Mouse (Mus musculus): ENCODE results near the gene Hist1h3c. TPM values are rescaled to one million over a fixed set of nuclear protein-coding genes. Genes with fewer than 3 reads are reported as not detected.
"Not testable (repeated sequence)": the region's sequence is repeated elsewhere in the genome, so short reads cannot be mapped to it uniquely, and the experiment has no call there.

Hist1h3c gene
- total RNA-seq, 2 experiments from 2014 or later, result 3.6 to 5.9 TPM

- no peak for DNase-seq (ENCODE audit: low spot score in 2 of 2)
- no peak for TF ChIP-seq CTCF (conservative IDR thresholded peaks at IDR 0.05)
- Histone ChIP-seq H3K27ac (peak overlapping the region; percentile 95), H3K4me3 (peak overlapping the region; percentile 87)
These were observed 5.1 kb downstream of the Hist1h3c start for GRCm38 (mm10) chr13:23740256-23740840.

DNA sequence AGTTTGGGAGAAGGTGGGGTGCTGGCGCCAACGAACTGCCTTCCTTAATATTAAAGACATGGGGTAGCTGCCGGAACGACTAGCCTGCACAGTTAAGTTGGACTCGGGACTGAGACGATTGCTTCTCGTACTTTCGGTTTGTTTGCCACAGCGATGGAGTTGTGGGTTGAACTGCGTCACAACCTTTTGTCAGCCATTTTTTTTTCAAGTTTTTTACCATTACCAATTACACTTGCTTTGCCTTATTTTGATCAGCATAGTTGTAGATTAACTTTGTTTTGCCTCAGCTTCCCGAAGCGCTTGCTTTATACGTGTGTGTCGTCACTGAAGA, 5.5 kb downstream of the Hist1h3c start:
- H3K4me3 ChIP-seq, result peak overlapping the region; percentile 87
- TF ChIP-seq CTCF (conservative IDR thresholded peaks at IDR 0.05), result no peak
- peak overlapping the region; percentile 95 for H3K27ac ChIP-seq
- no peak for DNase-seq (ENCODE audit: low spot score in 2 of 2)

DNA sequence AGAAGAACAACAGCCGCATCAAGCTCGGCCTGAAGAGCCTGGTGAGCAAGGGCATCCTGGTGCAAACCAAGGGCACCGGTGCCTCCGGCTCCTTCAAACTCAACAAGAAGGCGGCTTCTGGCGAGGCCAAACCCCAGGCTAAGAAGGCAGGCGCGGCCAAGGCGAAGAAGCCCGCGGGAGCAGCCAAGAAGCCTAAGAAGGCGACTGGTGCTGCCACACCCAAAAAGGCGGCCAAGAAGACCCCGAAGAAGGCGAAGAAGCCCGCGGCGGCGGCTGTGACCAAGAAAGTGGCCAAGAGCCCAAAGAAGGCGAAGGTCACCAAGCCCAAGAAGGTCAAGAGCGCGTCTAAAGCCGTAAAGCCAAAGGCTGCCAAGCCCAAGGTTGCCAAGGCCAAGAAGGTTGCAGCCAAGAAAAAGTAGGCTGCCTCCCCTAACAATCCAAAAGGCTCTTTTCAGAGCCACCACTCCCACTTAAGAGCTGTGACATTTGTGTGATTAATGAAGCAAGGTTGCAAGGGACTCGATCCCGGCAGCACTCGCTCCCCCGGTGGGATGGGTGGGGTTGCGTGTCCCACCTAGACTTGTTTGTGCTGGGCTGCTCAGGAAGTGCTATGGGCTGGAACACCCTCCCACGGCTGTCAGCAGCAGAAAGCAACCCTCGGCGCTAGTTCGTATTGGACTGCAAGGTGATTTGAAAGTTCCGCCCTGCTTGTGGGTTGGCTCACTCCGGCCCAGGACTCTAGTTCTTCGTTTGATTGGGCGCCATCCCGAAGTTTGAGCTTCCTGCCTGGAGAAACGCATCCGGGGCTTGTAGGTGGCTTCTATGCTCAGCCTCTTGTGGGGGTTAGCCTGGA, 6.1 kb downstream of the Hist1h3c start:
- H3K4me3 ChIP-seq, result peak overlapping the region; percentile 87
- peak; percentile 90 to 98 for DNase-seq (ENCODE audit: low spot score in 2 of 2)
- peak overlapping the region; percentile 95 for H3K27ac ChIP-seq
- no peak for TF ChIP-seq CTCF (conservative IDR thresholded peaks at IDR 0.05)

GRCm38 (mm10) chr13:23738677-23739068, 6.7 kb downstream of the Hist1h3c start, which contains the start of gene Hist1h1c:
TSS of gene Hist1h1c (plus strand) at chr13:23738808.
- H3K4me3 ChIP-seq, result peak within 1 kb of the TSS; percentile 87
- peak; percentile 80 to 84 for DNase-seq (ENCODE audit: low spot score in 2 of 2)
- no peak for TF ChIP-seq CTCF (conservative IDR thresholded peaks at IDR 0.05)
- H3K27ac ChIP-seq, result peak within 1 kb of the TSS; percentile 95

DNA sequence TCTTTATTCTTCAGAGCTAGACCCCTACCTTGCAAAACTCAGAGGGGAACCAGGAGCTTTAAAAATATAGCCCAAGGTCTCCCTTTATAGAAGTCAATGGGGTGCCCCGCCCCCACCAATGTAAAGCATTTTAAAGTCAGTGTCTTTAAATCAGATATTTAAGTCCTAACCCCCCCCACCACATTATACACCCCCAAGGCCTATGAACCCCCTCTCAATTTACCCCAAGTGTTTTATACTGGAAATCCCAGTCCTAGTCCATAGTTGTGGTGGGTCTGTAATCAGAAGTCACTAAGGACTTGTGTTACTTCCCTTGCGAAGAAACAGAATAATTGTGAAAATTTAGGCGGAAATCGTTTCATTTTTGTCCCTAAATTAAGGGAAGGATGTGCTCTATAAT, 7.4 kb downstream of the Hist1h3c start:
- peak overlapping the region; percentile 95 for H3K27ac ChIP-seq
- DNase-seq (ENCODE audit: low spot score in 2 of 2), result no peak
- peak overlapping the region; percentile 87 for H3K4me3 ChIP-seq
- no peak for TF ChIP-seq CTCF (conservative IDR thresholded peaks at IDR 0.05)

DNA sequence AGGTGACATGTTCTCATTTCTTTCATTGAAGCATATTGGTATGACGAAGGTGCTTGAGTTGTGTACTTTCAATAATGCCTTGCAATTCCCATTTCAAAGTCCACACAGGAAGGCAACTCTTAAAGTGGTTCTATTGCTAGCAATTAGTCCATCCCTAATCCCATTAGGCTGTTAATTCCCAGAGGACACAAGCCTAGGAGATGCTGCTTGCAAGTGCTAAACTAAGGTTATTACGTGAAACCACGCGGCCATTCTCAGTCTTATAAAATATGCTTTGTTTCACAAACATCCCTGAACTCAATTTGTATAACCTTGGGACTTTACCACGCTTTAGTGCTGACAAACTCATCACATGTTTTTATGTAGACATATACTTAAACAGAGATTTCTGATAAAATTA, 8.3 kb downstream of the Hist1h3c start:
- no peak overlapping the region for H3K27ac ChIP-seq
- TF ChIP-seq CTCF (conservative IDR thresholded peaks at IDR 0.05), result no peak
- H3K4me3 ChIP-seq, result no peak overlapping the region
- DNase-seq (ENCODE audit: low spot score in 2 of 2), result no peak

DNA sequence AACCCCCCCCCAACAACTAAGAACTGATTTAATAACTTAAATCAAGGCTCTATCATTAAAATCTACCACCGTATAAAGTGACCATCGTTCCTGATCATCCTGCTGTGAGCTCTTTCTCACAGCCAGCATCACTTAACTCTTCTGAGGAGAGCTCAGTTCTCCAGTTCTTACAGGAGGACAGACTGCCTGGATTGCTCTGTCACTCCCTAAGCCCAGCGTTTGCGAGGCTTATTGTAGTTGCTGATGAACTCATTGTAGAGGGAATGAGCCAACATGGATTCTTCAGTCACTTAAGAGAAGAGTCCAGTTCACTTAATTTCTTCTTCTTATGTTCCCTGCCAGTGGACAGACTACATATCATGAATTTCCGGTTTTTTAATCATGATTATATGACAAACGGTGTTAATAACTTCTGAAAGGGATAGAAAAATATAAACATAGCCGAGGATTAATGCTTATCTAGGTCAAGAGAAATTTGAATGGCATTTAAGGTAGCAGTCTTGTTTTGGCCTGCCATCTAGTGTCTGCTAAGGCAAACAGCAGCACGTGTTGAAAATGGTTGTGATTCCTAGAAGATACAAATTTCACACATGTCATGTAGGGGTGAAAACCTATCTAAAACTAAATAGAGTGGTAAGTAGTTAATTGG, 13.1 kb downstream of the Hist1h3c start:
- TF ChIP-seq CTCF (conservative IDR thresholded peaks at IDR 0.05), result peak; percentile 92
- DNase-seq (ENCODE audit: low spot score in 2 of 2), result no peak
- Histone ChIP-seq H3K27ac (no peak overlapping the region), H3K4me3 (no peak overlapping the region)

- Histone ChIP-seq H3K27ac (no peak overlapping the region), H3K4me3 (no peak overlapping the region)
- no peak for DNase-seq (ENCODE audit: low spot score in 2 of 2)
- TF ChIP-seq CTCF (conservative IDR thresholded peaks at IDR 0.05), result no peak
These were observed 14.9 kb downstream of the Hist1h3c start for GRCm38 (mm10) chr13:23730479-23730878.

DNA sequence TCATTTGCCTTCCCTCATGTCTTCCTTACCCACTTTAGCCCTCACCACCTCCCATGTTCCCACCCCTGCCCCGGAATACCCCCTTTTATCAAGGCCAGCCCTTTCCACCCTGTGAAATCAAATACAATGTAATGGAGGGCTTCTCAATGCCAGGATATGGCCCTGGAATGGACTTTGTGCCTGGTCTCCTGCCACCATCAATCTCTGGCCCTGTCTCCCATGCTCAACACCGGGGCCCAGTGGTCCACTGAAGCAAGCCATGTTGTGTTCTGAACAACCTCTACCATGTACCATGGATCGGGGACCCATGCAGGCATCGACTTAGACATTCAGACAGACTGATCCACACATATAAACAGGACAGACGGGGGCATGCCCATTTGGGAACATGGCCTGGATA, 15.7 kb downstream of the Hist1h3c start:
- Histone ChIP-seq H3K27ac (no peak overlapping the region), H3K4me3 (no peak overlapping the region)
- no peak for DNase-seq (ENCODE audit: low spot score in 2 of 2)
- TF ChIP-seq CTCF (conservative IDR thresholded peaks at IDR 0.05), result no peak

DNA sequence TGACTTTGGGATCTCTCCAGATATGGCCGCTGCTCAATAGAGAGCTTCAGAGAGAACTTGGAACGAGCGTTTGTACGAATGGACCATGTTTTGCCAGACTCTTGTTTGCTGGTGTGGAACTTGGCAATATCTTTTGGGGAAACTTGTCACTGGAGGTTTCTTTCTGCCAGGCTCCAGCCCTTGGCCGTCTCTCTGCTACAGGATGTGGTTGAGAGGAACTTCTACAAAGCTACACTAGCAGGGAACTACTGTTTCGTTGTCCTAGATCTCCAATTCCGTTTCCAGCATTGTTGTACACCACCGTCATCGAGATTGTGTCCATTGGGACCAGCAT, 16.2 kb downstream of the Hist1h3c start:
- TF ChIP-seq CTCF (conservative IDR thresholded peaks at IDR 0.05), result no peak
- H3K27ac ChIP-seq, result no peak overlapping the region; the same call in 1 of the 2 replicates
- no peak overlapping the region for H3K4me3 ChIP-seq
- no peak for DNase-seq (ENCODE audit: low spot score in 2 of 2)

DNA sequence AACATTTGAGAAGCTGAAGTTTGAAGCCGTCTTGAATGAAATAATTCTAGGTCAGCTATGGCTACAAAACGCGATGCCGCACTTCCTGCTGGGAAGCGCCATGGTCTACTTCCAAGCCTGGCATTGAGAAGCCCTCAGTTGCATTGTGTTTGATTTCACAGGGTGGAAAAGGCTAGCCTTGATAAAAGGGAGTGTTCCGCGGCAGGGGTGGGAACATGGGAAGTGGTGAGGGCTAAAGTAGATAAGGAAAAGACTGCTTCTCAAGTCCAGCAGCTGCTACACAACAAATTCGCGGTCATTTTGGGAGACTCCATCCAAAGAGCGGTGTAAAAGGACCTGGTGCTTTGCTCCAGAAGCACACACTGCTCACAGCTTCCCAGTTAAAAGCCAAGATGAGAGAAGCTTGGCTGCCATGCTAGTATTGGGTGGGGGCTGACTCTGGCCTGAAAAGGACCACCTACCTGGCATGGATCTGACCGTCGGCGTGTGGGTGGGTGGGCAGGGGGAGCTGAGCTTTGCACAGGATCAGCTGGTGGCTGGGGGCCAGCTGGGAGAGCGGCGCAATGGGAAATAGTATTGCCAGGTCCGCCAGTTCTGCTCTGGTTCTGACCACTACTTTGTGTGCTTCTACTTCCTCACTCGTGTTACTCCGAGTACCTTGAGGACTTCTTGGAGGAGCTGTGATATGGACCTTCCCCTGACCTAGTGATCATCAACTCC, 16.8 kb downstream of the Hist1h3c start:
- TF ChIP-seq CTCF (conservative IDR thresholded peaks at IDR 0.05), result no peak
- H3K27ac ChIP-seq, result peak overlapping the region; percentile 14; the same call in 1 of the 2 replicates
- no peak for DNase-seq (ENCODE audit: low spot score in 2 of 2)
- H3K4me3 ChIP-seq, result no peak overlapping the region

GRCm38 (mm10) chr13:23725213-23725612, 20.2 kb downstream of the Hist1h3c start:
- DNase-seq (ENCODE audit: low spot score in 2 of 2), result no peak
- Histone ChIP-seq H3K27ac (no peak overlapping the region), H3K4me3 (no peak overlapping the region)
- no peak for TF ChIP-seq CTCF (conservative IDR thresholded peaks at IDR 0.05)

DNA sequence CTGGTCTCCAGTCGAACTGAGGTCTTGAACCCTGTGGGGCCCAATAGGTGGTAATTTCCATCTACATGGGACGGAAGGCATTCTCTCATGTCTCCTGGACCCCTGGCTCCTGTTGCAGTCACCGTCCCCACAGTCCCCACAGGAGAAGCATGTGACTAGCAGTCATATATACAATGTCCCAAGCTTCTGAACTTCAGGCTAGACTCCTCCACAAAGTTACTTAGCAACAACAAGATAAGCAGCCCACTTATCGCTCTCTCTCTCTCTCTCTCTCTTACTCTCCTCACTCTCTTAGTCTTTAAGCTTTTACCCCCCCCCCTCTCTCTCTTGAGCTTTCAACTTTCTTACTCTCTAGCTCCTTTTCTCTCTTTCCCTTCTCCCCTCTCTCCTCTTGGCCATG, 21.2 kb downstream of the Hist1h3c start:
- H3K27ac ChIP-seq, result no peak overlapping the region
- DNase-seq (ENCODE audit: low spot score in 2 of 2), result no peak
- TF ChIP-seq CTCF (conservative IDR thresholded peaks at IDR 0.05), result no peak
- H3K4me3 ChIP-seq, result no peak overlapping the region

- DNase-seq (ENCODE audit: low spot score in 2 of 2); H3K27ac ChIP-seq; H3K4me3 ChIP-seq: not testable (repeated sequence)
These were observed 27.7 kb downstream of the Hist1h3c start for GRCm38 (mm10) chr13:23717593-23718245.
